Mouse (Mus musculus): ENCODE measurements around the gene Peak1. TPM values are rescaled to one million over a fixed set of nuclear protein-coding genes. Genes with fewer than 3 reads are reported as not detected.

The Peak1 gene
- polyA plus RNA-seq (2015; fragmentation: Nextera tagmentation; extraction: Ambion mirVana): 9.7 and 9.9 TPM in 2 replicates

- Histone ChIP-seq H3K4me1 (peaks cover 29% of the 10 kb centered on the region), H3K27ac (peak within 1 kb of the TSS; percentile 95), H3K9me3 (no peaks in the 10 kb centered on the region), H3K9ac (peak within 1 kb of the TSS; percentile 84), H3K36me3 (no peaks in the 10 kb centered on the region), H3K27me3 (no peaks in the 10 kb centered on the region), H3K4me3 (peak within 1 kb of the TSS; percentile 77), H3K4me2 (replicated peaks) (peak within 1 kb of the TSS; percentile 80)
- peak; percentile 95 for ATAC-seq (ENCODE audit: low FRiP score, low read depth)
- WGBS: under 1% methylated on average over 59 of the region's 59 CpGs
These were observed at the start of gene Peak1, which contains the start of gene Hmg20a for GRCm38 (mm10) chr9:56417948-56418737. Gene Peak1 (minus strand): TSS chr9:56418067. Gene Hmg20a (plus strand): TSS chr9:56418609.

GRCm38 (mm10) chr9:56466251-56466650 is 48.4 kb upstream of the Peak1 start:
- no peak overlapping the region for H3K9ac ChIP-seq
- H3K27me3 ChIP-seq: no peaks in the 10 kb centered on the region
- H3K4me3 ChIP-seq: no peak overlapping the region
- no peaks in the 10 kb centered on the region for H3K9me3 ChIP-seq
- peaks cover 50% of the 10 kb centered on the region for H3K4me1 ChIP-seq
- no peak overlapping the region for H3K27ac ChIP-seq
- peaks cover 26% of the 10 kb centered on the region for H3K36me3 ChIP-seq
- no peak overlapping the region for H3K4me2 ChIP-seq (replicated peaks)
- WGBS: 96% methylated on average over 4 of the region's 4 CpGs
- no peak for ATAC-seq (ENCODE audit: low FRiP score, low read depth)

GRCm38 (mm10) chr9:56464863-56465654 is 47.2 kb upstream of the Peak1 start:
- no peak for ATAC-seq (ENCODE audit: low FRiP score, low read depth)
- H3K27ac ChIP-seq: peak overlapping the region; percentile 10; the same call in 1 of the 2 replicates
- no peak overlapping the region for H3K9ac ChIP-seq
- no peaks in the 10 kb centered on the region for H3K27me3 ChIP-seq
- H3K4me3 ChIP-seq: no peak overlapping the region
- 29% methylated on average over 23 of the region's 23 CpGs for WGBS
- no peaks in the 10 kb centered on the region for H3K9me3 ChIP-seq
- peaks cover 45% of the 10 kb centered on the region for H3K4me1 ChIP-seq
- peaks cover 26% of the 10 kb centered on the region for H3K36me3 ChIP-seq
- H3K4me2 ChIP-seq (replicated peaks): no peak overlapping the region

GRCm38 (mm10) chr9:56463686-56464515 is 46.0 kb upstream of the Peak1 start:
- Histone ChIP-seq H3K27me3 (no peaks in the 10 kb centered on the region), H3K4me3 (no peak overlapping the region), H3K9me3 (no peaks in the 10 kb centered on the region), H3K36me3 (peaks cover 15% of the 10 kb centered on the region), H3K4me1 (peaks cover 43% of the 10 kb centered on the region), H3K9ac (no peak overlapping the region), H3K4me2 (replicated peaks) (no peak overlapping the region), H3K27ac (no peak overlapping the region)
- ATAC-seq (ENCODE audit: low FRiP score, low read depth): no peak
- 48% methylated on average over 4 of the region's 4 CpGs for WGBS

GRCm38 (mm10) chr9:56463046-56463445 is 45.2 kb upstream of the Peak1 start:
- ATAC-seq (ENCODE audit: low FRiP score, low read depth): no peak
- no peak overlapping the region for H3K4me2 ChIP-seq (replicated peaks)
- no peak overlapping the region for H3K9ac ChIP-seq
- H3K9me3 ChIP-seq: no peaks in the 10 kb centered on the region
- H3K27ac ChIP-seq: no peak overlapping the region
- H3K4me1 ChIP-seq: peaks cover 43% of the 10 kb centered on the region
- WGBS: 93% methylated on average over 2 of the region's 2 CpGs
- no peaks in the 10 kb centered on the region for H3K27me3 ChIP-seq
- 0 out of 2 replicates have a peak, but pooled peaks cover 8% of the 10 kb centered on the region for H3K36me3 ChIP-seq
- H3K4me3 ChIP-seq: no peak overlapping the region

GRCm38 (mm10) chr9:56462606-56463005 is 44.7 kb upstream of the Peak1 start:
- WGBS: 97% methylated on average over 1 of the region's 1 CpGs
- no peak overlapping the region for H3K4me3 ChIP-seq
- no peak for ATAC-seq (ENCODE audit: low FRiP score, low read depth)
- no peaks in the 10 kb centered on the region for H3K9me3 ChIP-seq
- H3K4me1 ChIP-seq: peaks cover 41% of the 10 kb centered on the region
- no peak overlapping the region for H3K4me2 ChIP-seq (replicated peaks)
- no peak overlapping the region for H3K27ac ChIP-seq
- H3K27me3 ChIP-seq: no peaks in the 10 kb centered on the region
- 0 out of 2 replicates have a peak, but pooled peaks cover 4% of the 10 kb centered on the region for H3K36me3 ChIP-seq
- no peak overlapping the region for H3K9ac ChIP-seq

GRCm38 (mm10) chr9:56460987-56461386 is 43.1 kb upstream of the Peak1 start:
- no peak for ATAC-seq (ENCODE audit: low FRiP score, low read depth)
- H3K27me3 ChIP-seq: no peaks in the 10 kb centered on the region
- no peak overlapping the region for H3K4me2 ChIP-seq (replicated peaks)
- H3K4me3 ChIP-seq: no peak overlapping the region
- WGBS: 82% methylated on average over 5 of the region's 5 CpGs
- H3K36me3 ChIP-seq: peaks cover 5% of the 10 kb centered on the region
- no peak overlapping the region for H3K27ac ChIP-seq
- peaks cover 25% of the 10 kb centered on the region for H3K4me1 ChIP-seq
- no peaks in the 10 kb centered on the region for H3K9me3 ChIP-seq
- no peak overlapping the region for H3K9ac ChIP-seq

GRCm38 (mm10) chr9:56456426-56456825 is 38.6 kb upstream of the Peak1 start:
- Histone ChIP-seq H3K27ac (no peak overlapping the region), H3K9ac (no peak overlapping the region), H3K4me2 (replicated peaks) (no peak overlapping the region), H3K9me3 (no peaks in the 10 kb centered on the region), H3K4me3 (no peak overlapping the region), H3K27me3 (no peaks in the 10 kb centered on the region), H3K36me3 (peaks cover 3% of the 10 kb centered on the region), H3K4me1 (no peaks in the 10 kb centered on the region)
- 86% methylated on average over 3 of the region's 3 CpGs for WGBS
- ATAC-seq (ENCODE audit: low FRiP score, low read depth): no peak

- Histone ChIP-seq H3K27me3 (no peaks in the 10 kb centered on the region), H3K4me2 (replicated peaks) (no peak overlapping the region), H3K9me3 (no peaks in the 10 kb centered on the region), H3K27ac (no peak overlapping the region), H3K4me1 (no peaks in the 10 kb centered on the region), H3K36me3 (peaks cover 3% of the 10 kb centered on the region), H3K9ac (no peak overlapping the region), H3K4me3 (no peak overlapping the region)
- 87% methylated on average over 2 of the region's 2 CpGs for WGBS
- ATAC-seq (ENCODE audit: low FRiP score, low read depth): no peak
These were observed 35.4 kb upstream of the Peak1 start for GRCm38 (mm10) chr9:56453038-56453815.

GRCm38 (mm10) chr9:56451570-56451969 is 33.7 kb upstream of the Peak1 start:
- Histone ChIP-seq H3K4me3 (no peak overlapping the region), H3K27ac (no peak overlapping the region), H3K9ac (no peak overlapping the region), H3K4me2 (replicated peaks) (no peak overlapping the region), H3K36me3 (peaks cover 4% of the 10 kb centered on the region), H3K9me3 (no peaks in the 10 kb centered on the region), H3K4me1 (no peaks in the 10 kb centered on the region), H3K27me3 (no peaks in the 10 kb centered on the region)
- 92% methylated on average over 6 of the region's 6 CpGs for WGBS
- ATAC-seq (ENCODE audit: low FRiP score, low read depth): no peak

GRCm38 (mm10) chr9:56439699-56440098 is 21.8 kb upstream of the Peak1 start:
- WGBS: 82% methylated on average over 7 of the region's 7 CpGs
- ATAC-seq (ENCODE audit: low FRiP score, low read depth): no peak
- Histone ChIP-seq H3K4me1 (peaks cover 3% of the 10 kb centered on the region; the same call in 1 of the 2 replicates), H3K4me2 (replicated peaks) (no peak overlapping the region), H3K4me3 (no peak overlapping the region), H3K27ac (no peak overlapping the region), H3K9ac (no peak overlapping the region), H3K27me3 (no peaks in the 10 kb centered on the region), H3K36me3 (no peaks in the 10 kb centered on the region), H3K9me3 (no peaks in the 10 kb centered on the region)
